Mouse (Mus musculus) G1E (cell line): ENCODE data around the gene AU021092. TPM values are rescaled to one million over a fixed set of nuclear protein-coding genes. Genes with fewer than 3 reads are reported as not detected.
A peak's percentile ranks its signal among the peaks of the same experiment; 100 is the strongest.
"Not testable (repeated sequence)": the region's sequence is repeated elsewhere in the genome, so short reads cannot be mapped to it uniquely, and the experiment has no call there.

Source experiments
- ATAC-seq: 2 replicates; pipeline ENCODE4 v1.8.0; 2016; ENCODE audit warnings: mild to moderate bottlenecking; ENCODE audit not compliant: insufficient number of reproducible peaks, poor library complexity, low FRiP score, severe bottlenecking; ENCODE audit errors: extremely low read depth
- DNase-seq: peaks from one replicate; pipeline ENCODE4 v3.0.0; 2012; ENCODE audit warnings: low spot score
- H3K27me3 ChIP-seq: 2 replicates; pipeline ENCODE4 v1.6.1; 2012; ENCODE audit warnings: mild to moderate bottlenecking, low read length, inconsistent platforms; ENCODE audit not compliant: insufficient read depth
- H3K36me3 ChIP-seq: replicated peaks from 2 replicates; pipeline ENCODE3; 2012; ENCODE audit warnings: mild to moderate bottlenecking, inconsistent platforms
- H3K4me1 ChIP-seq: 2 replicates; pipeline ENCODE4 v1.6.1; 2012; ENCODE audit warnings: low read depth, low read length, inconsistent platforms, mixed read lengths; ENCODE audit not compliant: insufficient read depth
- H3K4me3 ChIP-seq: 2 replicates; pipeline ENCODE4 v1.5.1; 2012; ENCODE audit warnings: low read depth, mild to moderate bottlenecking, inconsistent platforms, low read length, moderate library complexity, mixed read lengths
- H3K9me3 ChIP-seq: replicated peaks from 2 replicates; pipeline ENCODE4 v1.6.1; 2012; ENCODE audit warnings: inconsistent platforms
- CTCF ChIP-seq: IDR thresholded peaks from 2 replicates; pipeline ENCODE4 v1.5.1; 2012; ENCODE audit warnings: low read depth, low read length, inconsistent platforms, mixed read lengths
- GATA1 ChIP-seq: IDR thresholded peaks from 2 replicates; pipeline ENCODE4 v1.6.1; 2012; ENCODE audit warnings: borderline replicate concordance, low read length, inconsistent platforms, mixed read lengths
- GATA2 ChIP-seq: IDR thresholded peaks from 2 replicates; pipeline ENCODE4 v1.6.1; 2012; ENCODE audit warnings: low read depth, low read length, inconsistent platforms, borderline replicate concordance
- POLR2AphosphoS5 ChIP-seq: IDR thresholded peaks from 2 replicates; pipeline ENCODE4 v1.6.1; 2012; ENCODE audit warnings: low read depth, low read length, inconsistent platforms; ENCODE audit not compliant: insufficient replicate concordance
- TAL1 ChIP-seq: conservative IDR thresholded peaks from 2 replicates; pipeline ENCODE4 v1.6.1; 2012; ENCODE audit warnings: low read depth, low read length, inconsistent platforms, mixed read lengths
- polyA plus RNA-seq: library from polyadenylated mRNA; stranded (reverse); fragments of >175 nt; gene quantifications from 2 replicates; pipeline ENCODE4 v1.2.3, GENCODE M21; 2012
- total RNA-seq, 2 experiments: library from RNA; stranded (forward) in 1 of 2; stranded (reverse) in 1 of 2; fragments of 200-1000 nt in 1 of 2; fragments of >200 nt in 1 of 2; fragmentation: Nextera tagmentation in 1 of 2; gene quantifications; 2 replicates each; pipeline ENCODE4 v1.2.3; 2014 to 2017

The AU021092 gene
- total and polyA plus RNA-seq, 3 experiments: not detected

DNA sequence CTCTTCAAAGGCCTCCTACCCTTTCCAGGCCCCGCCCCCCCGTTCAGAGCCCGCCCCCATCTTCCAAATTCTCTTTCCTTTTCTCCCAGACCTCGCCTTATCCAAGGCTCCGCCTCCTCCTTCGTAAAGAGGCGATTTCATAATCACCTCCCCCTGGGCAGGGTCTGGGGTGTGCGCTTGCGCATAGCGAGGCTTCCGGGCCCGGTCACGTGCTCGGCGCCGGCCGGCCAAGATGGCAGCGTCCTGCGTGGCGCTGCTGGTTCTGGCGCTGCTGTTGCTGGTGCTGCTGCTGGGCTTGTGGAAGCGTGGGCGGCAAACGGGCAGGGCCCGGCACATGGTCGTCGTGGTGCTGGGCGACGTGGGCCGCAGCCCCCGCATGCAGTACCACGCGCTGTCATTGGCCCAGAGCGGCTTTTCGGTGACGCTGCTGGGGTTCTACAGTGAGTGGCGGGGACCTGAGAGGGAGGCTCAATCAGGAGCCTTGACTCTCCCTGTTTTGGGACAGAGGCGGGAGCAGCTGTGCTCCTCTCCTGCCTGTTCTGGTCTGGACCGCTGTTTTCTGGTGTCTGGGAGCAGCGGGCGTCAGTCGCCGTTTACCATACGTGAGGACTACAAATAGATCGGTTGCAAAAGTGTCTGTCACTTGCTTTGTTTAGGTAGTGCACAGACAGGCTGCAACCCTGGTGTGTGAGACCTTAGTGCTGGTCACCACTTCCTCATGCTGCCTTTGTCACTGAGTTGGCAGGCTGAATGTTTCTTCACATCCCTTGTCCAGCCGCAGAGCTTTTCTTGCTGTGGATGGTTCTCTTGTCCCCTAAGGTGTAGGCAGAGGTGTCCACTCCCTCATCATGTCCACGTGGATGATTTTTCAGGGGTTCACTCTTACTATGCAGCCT lies 11.6 kb upstream of the AU021092 start, which contains the start of gene Alg1:
Gene Alg1 (plus strand): TSS at position 204 of the 896 bp plus-strand sequence.
- peaks cover 38% of the 10 kb centered on the region for H3K36me3 ChIP-seq

DNA sequence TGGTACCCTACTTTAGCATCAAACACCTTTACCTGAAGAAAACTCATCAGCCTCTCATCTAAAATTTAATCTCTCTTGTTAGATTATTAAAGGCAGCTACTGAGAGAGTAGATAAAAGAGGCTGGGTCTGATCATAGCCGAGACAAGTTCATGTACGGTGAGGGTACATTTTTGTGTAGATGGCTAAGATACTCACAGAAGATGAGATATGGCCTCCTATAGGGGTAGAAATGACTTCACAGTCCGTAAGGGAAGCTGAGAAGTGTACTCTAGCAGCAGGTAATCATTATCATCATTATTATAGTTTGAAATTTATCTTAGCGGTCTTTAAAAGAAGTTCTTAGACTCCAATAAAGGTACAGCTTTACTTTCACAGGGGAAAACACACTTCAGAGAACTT lies 10.9 kb upstream of the AU021092 start:
- Histone ChIP-seq H3K4me1 (peaks cover 25% of the 10 kb centered on the region), H3K36me3 (peaks cover 31% of the 10 kb centered on the region), H3K4me3 (no peak overlapping the region; the same call in 1 of the 2 replicates), H3K9me3 (no peaks in the 10 kb centered on the region), H3K27me3 (no peaks in the 10 kb centered on the region)
- no peak for DNase-seq
- 0 out of 2 replicates have a peak, but pooled peaks have one; percentile 6 for ATAC-seq
- TF ChIP-seq GATA2 (no peak), TAL1 (no peak), GATA1 (no peak), CTCF (no peak), POLR2AphosphoS5 (no peak)

More for the DNA sequence above, 11.6 kb upstream of the AU021092 start, which contains the start of gene Alg1:
- peak; percentile 96 for DNase-seq
- TF ChIP-seq CTCF (no peak), GATA1 (no peak), TAL1 (no peak), GATA2 (no peak), POLR2AphosphoS5 (no peak)
- peak; percentile 90 for ATAC-seq
- Histone ChIP-seq H3K27me3 (no peaks in the 10 kb centered on the region), H3K4me3 (peak within 1 kb of the TSS; percentile 98), H3K9me3 (no peaks in the 10 kb centered on the region), H3K4me1 (peaks cover 25% of the 10 kb centered on the region)

GRCm38 (mm10) chr16:5228103-5228502 lies 6.0 kb upstream of the AU021092 start:
- DNase-seq, H3K27me3 ChIP-seq, H3K36me3 ChIP-seq, H3K4me1 ChIP-seq, H3K4me3 ChIP-seq, ATAC-seq, H3K9me3 ChIP-seq: not testable (repeated sequence)

DNA sequence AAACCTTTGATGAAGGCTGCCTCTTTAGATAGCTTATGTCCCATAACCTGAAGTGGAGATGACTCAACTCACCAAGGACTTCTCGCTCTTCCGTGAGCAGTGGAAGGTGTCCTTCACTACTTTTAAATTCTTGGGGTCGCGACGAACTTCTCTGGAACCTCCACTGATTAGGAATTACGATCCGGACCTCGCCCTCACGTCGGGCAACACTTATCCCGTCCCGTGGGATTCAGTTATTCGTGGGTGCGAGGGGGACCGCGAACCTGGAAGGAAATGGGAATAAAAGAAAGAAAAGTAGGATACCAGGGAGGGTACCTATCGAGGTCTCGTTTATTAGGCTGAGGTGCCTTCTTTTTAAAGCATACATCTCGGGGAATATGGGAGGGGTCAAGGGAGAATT lies 5.4 kb upstream of the AU021092 start:
- not testable (repeated sequence) for ATAC-seq, H3K4me1 ChIP-seq, H3K27me3 ChIP-seq, DNase-seq, H3K36me3 ChIP-seq, H3K4me3 ChIP-seq, H3K9me3 ChIP-seq

DNA sequence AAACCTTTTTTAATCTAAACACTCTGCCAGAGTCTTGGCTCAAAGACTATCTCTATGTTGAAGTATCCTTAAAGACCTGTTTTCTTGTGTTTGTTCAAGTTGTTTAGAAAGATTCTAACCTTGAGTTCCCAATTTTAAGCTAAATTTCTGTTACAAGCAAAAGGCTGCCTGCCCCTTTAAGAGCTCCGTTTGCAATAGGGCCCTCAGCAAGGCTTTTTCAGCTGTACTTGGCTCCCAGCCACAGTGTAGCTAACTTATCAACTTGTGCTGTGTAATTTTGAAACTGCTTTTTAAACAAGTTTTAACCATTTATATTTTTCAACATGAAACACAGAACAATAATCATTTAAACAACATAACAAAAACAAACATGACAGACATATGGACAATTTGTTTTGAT lies 4.4 kb upstream of the AU021092 start:
- DNase-seq, H3K9me3 ChIP-seq, H3K36me3 ChIP-seq, H3K4me1 ChIP-seq, ATAC-seq, H3K27me3 ChIP-seq, H3K4me3 ChIP-seq: not testable (repeated sequence)

GRCm38 (mm10) chr16:5221403-5221802 lies 696 bp downstream of the AU021092 start:
- Histone ChIP-seq H3K27me3 (peaks cover 16% of the 10 kb centered on the region), H3K9me3 (no peaks in the 10 kb centered on the region), H3K4me1 (no peaks in the 10 kb centered on the region), H3K4me3 (no peak overlapping the region), H3K36me3 (no peaks in the 10 kb centered on the region)
- no peak for TF ChIP-seq GATA2
- no peak for TF ChIP-seq TAL1
- TF ChIP-seq POLR2AphosphoS5: no peak
- no peak for TF ChIP-seq GATA1
- no peak for TF ChIP-seq CTCF
- no peak for ATAC-seq
- DNase-seq: no peak
